Mouse (Mus musculus): ENCODE results near the gene 4933402D24Rik.
A peak's percentile ranks its signal among the peaks of the same experiment; 100 is the strongest.

The 4933402D24Rik gene

GRCm38 (mm10) chr1:63769167-63769566 lies at the start of gene 4933402D24Rik:
4933402D24Rik (minus strand) TSS chr1:63769267.
- DNase-seq (ENCODE audit: low spot score in 2 of 2): no peak

GRCm38 (mm10) chr1:63808584-63808983 lies 39.5 kb upstream of the 4933402D24Rik start:
- no peak for DNase-seq (ENCODE audit: low spot score in 2 of 2)

- no peak for DNase-seq (ENCODE audit: low spot score in 2 of 2)
These were observed 36.0 kb upstream of the 4933402D24Rik start for GRCm38 (mm10) chr1:63805095-63805494.

- DNase-seq (ENCODE audit: low spot score in 2 of 2): no peak
These were observed 25.3 kb upstream of the 4933402D24Rik start for GRCm38 (mm10) chr1:63794326-63794725.

- no peak for DNase-seq (ENCODE audit: low spot score in 2 of 2)
These were observed 8.0 kb upstream of the 4933402D24Rik start for GRCm38 (mm10) chr1:63776902-63777630.

- no peak for DNase-seq (ENCODE audit: low spot score in 2 of 2)
These were observed 7.3 kb upstream of the 4933402D24Rik start for GRCm38 (mm10) chr1:63776396-63776795.

GRCm38 (mm10) chr1:63770309-63770708 lies 1.2 kb upstream of the 4933402D24Rik start:
- peak in 1 of 2 experiments; percentile 72 for DNase-seq (ENCODE audit: low spot score in 2 of 2)

- DNase-seq (ENCODE audit: low spot score in 2 of 2): no peak
These were observed 955 bp downstream of the 4933402D24Rik start for GRCm38 (mm10) chr1:63768112-63768511.

- no peak for DNase-seq (ENCODE audit: low spot score in 2 of 2)
These were observed 4.7 kb downstream of the 4933402D24Rik start for GRCm38 (mm10) chr1:63764395-63764794.

GRCm38 (mm10) chr1:63763881-63764386 lies 5.1 kb downstream of the 4933402D24Rik start:
- DNase-seq (ENCODE audit: low spot score in 2 of 2): peak in 1 of 2 experiments; percentile 29

GRCm38 (mm10) chr1:63763212-63763694 lies 5.8 kb downstream of the 4933402D24Rik start:
- peak; percentile 62 to 81 for DNase-seq (ENCODE audit: low spot score in 2 of 2)

- no peak for DNase-seq (ENCODE audit: low spot score in 2 of 2)
These were observed 13.1 kb downstream of the 4933402D24Rik start for GRCm38 (mm10) chr1:63756005-63756404.

GRCm38 (mm10) chr1:63730240-63730771 lies 38.8 kb downstream of the 4933402D24Rik start, which contains the start of the genes Mdh1b and Fastkd2:
Mdh1b (minus strand) TSS chr1:63730318.
Fastkd2 (plus strand) TSS chr1:63730614.
- DNase-seq (ENCODE audit: low spot score in 2 of 2): peak; percentile 91 to 96

- DNase-seq (ENCODE audit: low spot score in 2 of 2): no peak
These were observed 39.3 kb downstream of the 4933402D24Rik start for GRCm38 (mm10) chr1:63729796-63730195.

- peak in 1 of 2 experiments; percentile 56 for DNase-seq (ENCODE audit: low spot score in 2 of 2)
These were observed 48.9 kb downstream of the 4933402D24Rik start for GRCm38 (mm10) chr1:63720161-63720560.

- DNase-seq (ENCODE audit: low spot score in 2 of 2): no peak
These were observed 60.2 kb downstream of the 4933402D24Rik start for GRCm38 (mm10) chr1:63708876-63709275.

- DNase-seq (ENCODE audit: low spot score in 2 of 2): no peak
These were observed 63.3 kb downstream of the 4933402D24Rik start for GRCm38 (mm10) chr1:63705733-63706132.

Data from frontal cortex, postnatal 36 days (tissue).